Mouse (Mus musculus): Measurements from ENCODE around the gene Sf1.

- TF ChIP-seq CTCF (IDR thresholded peaks at IDR 0.05; ENCODE audit: low read depth) (no peak), EP300 (optimal IDR thresholded peaks at IDR 0.05) (no peak)
Measured at GRCm38 (mm10) chr19:6383470-6383869, 20.0 kb downstream of the Sf1 start.

All from stomach, postnatal 0 days (tissue).